Mouse (Mus musculus) forebrain, embryonic 12.5 days (tissue): ENCODE measurements at regions not wholly inside any gene's neighbourhood (a gene's known extent, or its start where the extent isn't known, plus 50 kb on each side); places are given as distances from the start of the nearest gene placed in this dataset.

Source experiments
- ATAC-seq: fragments of 200-750 bp; cut with Nextera tagmentation; 2 replicates; pipeline ENCODE4 v1.8.0; 2017; ENCODE audit warnings: moderate TSS enrichment; ENCODE audit not compliant: low FRiP score
- H3K27ac ChIP-seq: fragments of 300-500 bp; sonication (generic); 2 replicates; pipeline ENCODE4 v1.5.1; 2016; ENCODE audit warnings: mild to moderate bottlenecking
- H3K27me3 ChIP-seq: fragments of 300-500 bp; sonication (generic); 2 replicates; pipeline ENCODE4 v1.6.1; 2016; ENCODE audit warnings: mild to moderate bottlenecking
- H3K36me3 ChIP-seq: fragments of 300-500 bp; sonication (generic); replicated peaks from 2 replicates; pipeline ENCODE4 v1.6.1; 2016; ENCODE audit warnings: mild to moderate bottlenecking
- H3K4me1 ChIP-seq: fragments of 300-500 bp; sonication (generic); 2 replicates; pipeline ENCODE4 v1.6.1; 2016
- H3K4me2 ChIP-seq: fragments of 300-500 bp; sonication (generic); 2 replicates; pipeline ENCODE4 v1.6.1; 2016; ENCODE audit warnings: mild to moderate bottlenecking, moderate library complexity
- H3K4me3 ChIP-seq: fragments of 300-500 bp; sonication (generic); replicated peaks from 2 replicates; pipeline ENCODE4 v1.5.1; 2016; ENCODE audit warnings: mild to moderate bottlenecking
- H3K9ac ChIP-seq: fragments of 300-500 bp; sonication (generic); 2 replicates; pipeline ENCODE4 v1.6.1; 2016; ENCODE audit warnings: mild to moderate bottlenecking
- H3K9me3 ChIP-seq: fragments of 300-500 bp; sonication (generic); 2 replicates; pipeline ENCODE4 v1.6.1; 2016
- WGBS: fragments of 180-500 bp; shearing (Covaris S2); methylation state at CpG from one replicate; pipeline ENCODE4 v1.1.7; 2016; 5-methylcytosine and 5-hydroxymethylcytosine counted together

DNA sequence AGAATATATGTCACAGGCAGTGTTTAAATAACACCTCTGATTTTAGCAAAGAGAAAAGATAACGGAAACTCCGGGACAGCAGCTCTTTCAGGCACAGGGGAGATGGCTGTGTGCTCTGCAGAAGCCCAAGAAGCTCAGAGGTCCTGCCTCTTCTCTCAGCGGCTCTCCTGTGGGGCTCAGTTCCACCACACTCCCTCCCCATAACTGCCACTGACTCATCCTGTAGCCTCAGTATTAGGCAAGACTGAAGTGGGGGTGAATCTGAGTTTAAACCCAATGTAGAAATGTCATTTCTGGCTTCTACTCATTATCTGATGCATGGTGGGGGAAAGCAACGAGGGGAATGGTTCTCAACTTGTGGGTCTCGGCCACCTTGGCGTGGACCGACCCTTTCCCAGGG lies 114.3 kb downstream of the Spata18 start:
- no peak overlapping the region for H3K4me2 ChIP-seq
- no peaks in the 10 kb centered on the region for H3K27me3 ChIP-seq
- H3K9me3 ChIP-seq = no peaks in the 10 kb centered on the region
- no peaks in the 10 kb centered on the region for H3K36me3 ChIP-seq
- no peak overlapping the region for H3K9ac ChIP-seq
- H3K27ac ChIP-seq = no peak overlapping the region
- H3K4me3 ChIP-seq = no peak overlapping the region
- 90% methylated on average over 7 of the region's 7 CpGs for WGBS
- no peak for ATAC-seq
- 0 out of 2 replicates have a peak, but pooled peaks cover 7% of the 10 kb centered on the region for H3K4me1 ChIP-seq

DNA sequence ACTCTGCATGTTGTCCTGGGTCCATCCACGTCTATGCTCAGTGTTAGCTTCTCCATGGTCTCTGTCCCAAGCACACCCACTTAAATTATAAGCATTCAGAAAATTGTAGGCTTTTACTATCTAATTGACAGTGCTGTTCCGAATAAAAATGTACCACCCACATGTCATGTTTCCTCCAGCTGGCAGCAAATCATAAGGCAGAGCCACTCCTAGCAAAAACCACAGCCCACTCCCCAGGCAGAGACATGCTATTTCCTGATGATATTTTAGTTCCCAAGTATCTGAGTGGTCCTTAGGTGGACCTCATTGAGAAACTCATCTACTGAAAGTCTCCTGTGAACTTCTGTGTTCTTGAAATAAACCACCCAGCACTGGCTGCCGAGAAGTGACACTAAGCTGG lies 117.1 kb downstream of the Spata18 start:
- no peaks in the 10 kb centered on the region; the same call in 1 of the 2 replicates for H3K9me3 ChIP-seq
- no peaks in the 10 kb centered on the region for H3K36me3 ChIP-seq
- no peak overlapping the region for H3K4me3 ChIP-seq
- WGBS = 75% methylated on average over 3 of the region's 3 CpGs
- no peaks in the 10 kb centered on the region for H3K27me3 ChIP-seq
- no peak overlapping the region for H3K9ac ChIP-seq
- H3K4me1 ChIP-seq = no peaks in the 10 kb centered on the region
- ATAC-seq = no peak
- H3K4me2 ChIP-seq = no peak overlapping the region
- no peak overlapping the region for H3K27ac ChIP-seq

GRCm38 (mm10) chr5:73775775-73776548 lies 124.8 kb downstream of the Spata18 start:
- H3K36me3 ChIP-seq = no peaks in the 10 kb centered on the region
- no peak overlapping the region for H3K9ac ChIP-seq
- no peak overlapping the region for H3K4me2 ChIP-seq
- 64% methylated on average over 7 of the region's 7 CpGs for WGBS
- no peaks in the 10 kb centered on the region for H3K27me3 ChIP-seq
- no peak overlapping the region for H3K27ac ChIP-seq
- no peak overlapping the region for H3K4me3 ChIP-seq
- no peak for ATAC-seq
- no peaks in the 10 kb centered on the region; the same call in 1 of the 2 replicates for H3K9me3 ChIP-seq
- peaks cover 3% of the 10 kb centered on the region; the same call in 1 of the 2 replicates for H3K4me1 ChIP-seq

DNA sequence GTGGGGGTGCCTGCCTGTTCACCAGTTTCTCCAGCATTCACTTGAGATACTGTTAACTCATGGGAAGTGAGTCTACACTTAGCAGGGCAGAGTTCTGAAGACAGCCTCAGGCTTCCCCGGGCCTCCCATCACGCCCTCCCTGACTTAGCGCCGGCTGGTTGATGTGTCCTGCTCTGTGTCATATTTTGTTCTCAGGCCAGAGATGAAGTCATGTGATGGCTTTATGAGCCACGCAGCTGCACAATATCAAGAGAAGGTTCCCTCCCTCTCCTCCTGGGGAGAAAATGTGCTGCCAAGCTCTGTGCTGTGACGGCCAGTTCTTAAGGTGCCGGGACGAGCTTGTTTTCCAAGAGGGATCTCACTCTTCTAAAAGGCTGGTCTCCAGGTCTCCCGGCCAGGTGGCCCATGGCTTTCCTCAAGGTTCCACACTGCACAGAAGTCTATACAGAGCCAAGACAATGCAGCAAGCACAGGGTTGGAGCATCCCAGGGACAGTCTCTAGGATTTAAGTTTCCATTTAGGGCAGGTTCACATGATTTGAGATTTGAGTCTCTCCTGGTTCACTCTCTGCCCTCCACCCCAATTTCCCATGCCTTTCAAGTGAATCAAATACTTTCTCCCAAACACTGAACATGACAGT lies 126.2 kb downstream of the Spata18 start:
- Histone ChIP-seq H3K9me3 (no peaks in the 10 kb centered on the region; the same call in 1 of the 2 replicates), H3K4me2 (no peak overlapping the region), H3K27ac (no peak overlapping the region), H3K9ac (no peak overlapping the region), H3K36me3 (no peaks in the 10 kb centered on the region), H3K4me3 (no peak overlapping the region), H3K27me3 (no peaks in the 10 kb centered on the region), H3K4me1 (peaks cover 3% of the 10 kb centered on the region; the same call in 1 of the 2 replicates)
- WGBS = 93% methylated on average over 9 of the region's 9 CpGs
- no peak for ATAC-seq

DNA sequence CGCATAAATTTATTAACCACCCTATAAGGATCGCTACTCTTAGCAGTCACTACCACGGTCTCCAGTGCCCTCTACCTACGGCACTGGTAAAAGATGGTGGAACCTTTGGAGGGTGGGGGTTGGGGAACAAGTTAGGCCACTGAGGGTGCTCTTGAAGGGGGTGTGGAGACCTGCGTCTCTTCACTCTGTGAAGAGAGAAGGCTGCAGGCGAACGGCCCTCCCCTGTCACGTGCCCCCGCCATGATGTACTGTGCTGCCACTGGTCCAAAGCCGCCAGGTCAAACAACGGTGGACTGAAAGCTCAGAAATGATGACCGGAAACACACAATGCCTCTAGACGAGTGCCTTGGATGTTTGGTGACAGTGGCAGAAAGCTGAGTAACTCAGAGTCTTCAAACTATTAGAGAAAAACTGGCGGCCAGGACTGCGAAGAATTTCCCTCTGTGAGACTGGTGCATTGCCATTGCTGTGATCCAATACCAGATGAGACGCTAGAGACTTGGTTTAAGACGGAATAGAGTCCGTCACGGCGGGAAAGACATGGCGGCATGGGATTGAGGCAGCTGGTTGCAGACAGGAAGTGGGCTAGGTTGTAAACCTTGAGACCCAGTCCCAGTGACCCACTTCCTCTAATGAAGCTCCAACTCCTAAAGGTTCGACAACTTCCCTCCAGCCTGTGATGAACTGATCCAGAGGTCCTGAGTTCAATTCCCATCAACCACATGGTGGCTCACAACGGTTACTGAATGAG lies 130.2 kb downstream of the Spata18 start:
- no peak overlapping the region for H3K27ac ChIP-seq
- WGBS = 94% methylated on average over 23 of the region's 23 CpGs
- ATAC-seq = no peak

DNA sequence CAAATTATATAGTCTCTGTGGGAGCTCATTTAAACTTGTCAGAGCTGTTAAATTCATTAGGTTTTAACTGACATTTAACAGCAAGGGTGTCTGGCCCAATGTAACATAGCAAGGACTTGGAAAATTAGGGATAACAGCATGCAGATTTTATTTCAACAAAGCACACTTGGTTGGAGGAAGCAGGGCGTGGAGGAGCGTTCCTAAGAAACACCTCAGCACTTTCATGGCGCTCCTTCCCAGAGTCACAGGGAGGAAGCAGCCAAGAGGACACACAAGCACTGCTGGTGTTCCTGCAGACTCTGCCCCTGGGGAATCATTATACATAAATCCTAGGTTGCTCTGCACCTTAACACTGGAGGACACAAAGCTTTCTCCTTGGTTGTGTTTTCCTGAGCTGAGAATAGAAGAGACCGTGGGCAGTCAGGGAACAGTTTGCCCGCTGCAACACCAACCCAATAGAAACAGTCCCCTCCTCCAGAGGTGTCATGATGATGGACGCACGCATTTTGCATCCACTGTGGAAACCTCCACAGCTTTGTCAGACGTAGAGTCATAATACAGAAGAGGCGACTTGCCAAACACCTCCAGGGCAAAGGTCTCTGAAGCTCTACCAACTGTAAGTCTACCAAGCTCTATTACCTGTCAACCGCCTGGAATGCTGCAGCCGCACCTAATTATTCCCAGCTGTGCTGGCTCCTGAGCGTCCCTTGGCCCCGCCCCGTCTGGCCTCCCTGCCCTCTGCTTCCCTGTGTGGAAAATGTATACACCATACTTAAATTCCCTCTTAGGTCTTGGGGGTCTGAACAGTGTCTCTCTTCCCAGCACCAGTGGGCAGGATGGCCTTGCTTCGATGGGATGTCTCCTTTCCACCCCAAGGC lies 131.3 kb downstream of the Spata18 start:
- Histone ChIP-seq H3K27ac (no peak overlapping the region), H3K4me3 (no peak overlapping the region), H3K36me3 (no peaks in the 10 kb centered on the region), H3K9ac (no peak overlapping the region), H3K9me3 (no peaks in the 10 kb centered on the region), H3K4me1 (no peaks in the 10 kb centered on the region), H3K4me2 (no peak overlapping the region), H3K27me3 (no peaks in the 10 kb centered on the region)
- ATAC-seq = no peak
- WGBS = 75% methylated on average over 15 of the region's 15 CpGs

More for the DNA sequence above, 130.2 kb downstream of the Spata18 start:
- Histone ChIP-seq H3K4me2 (no peak overlapping the region), H3K4me1 (no peaks in the 10 kb centered on the region), H3K4me3 (no peak overlapping the region), H3K36me3 (no peaks in the 10 kb centered on the region), H3K9ac (no peak overlapping the region), H3K9me3 (no peaks in the 10 kb centered on the region), H3K27me3 (no peaks in the 10 kb centered on the region)

- Histone ChIP-seq H3K4me3 (no peak overlapping the region), H3K27ac (no peak overlapping the region), H3K27me3 (no peaks in the 10 kb centered on the region), H3K4me2 (no peak overlapping the region), H3K9me3 (no peaks in the 10 kb centered on the region), H3K4me1 (no peaks in the 10 kb centered on the region), H3K36me3 (no peaks in the 10 kb centered on the region), H3K9ac (no peak overlapping the region)
- WGBS = 75% methylated on average over 5 of the region's 5 CpGs
- ATAC-seq = no peak
These were observed 136.1 kb downstream of the Spata18 start for GRCm38 (mm10) chr5:73787275-73787674.

- Histone ChIP-seq H3K9ac (no peak overlapping the region), H3K9me3 (no peaks in the 10 kb centered on the region), H3K27me3 (no peaks in the 10 kb centered on the region), H3K4me2 (no peak overlapping the region), H3K27ac (no peak overlapping the region), H3K4me3 (no peak overlapping the region), H3K36me3 (no peaks in the 10 kb centered on the region), H3K4me1 (no peaks in the 10 kb centered on the region)
- WGBS = 79% methylated on average over 3 of the region's 3 CpGs
- ATAC-seq = no peak
These were observed 141.0 kb downstream of the Spata18 start for GRCm38 (mm10) chr5:73792216-73792615.

DNA sequence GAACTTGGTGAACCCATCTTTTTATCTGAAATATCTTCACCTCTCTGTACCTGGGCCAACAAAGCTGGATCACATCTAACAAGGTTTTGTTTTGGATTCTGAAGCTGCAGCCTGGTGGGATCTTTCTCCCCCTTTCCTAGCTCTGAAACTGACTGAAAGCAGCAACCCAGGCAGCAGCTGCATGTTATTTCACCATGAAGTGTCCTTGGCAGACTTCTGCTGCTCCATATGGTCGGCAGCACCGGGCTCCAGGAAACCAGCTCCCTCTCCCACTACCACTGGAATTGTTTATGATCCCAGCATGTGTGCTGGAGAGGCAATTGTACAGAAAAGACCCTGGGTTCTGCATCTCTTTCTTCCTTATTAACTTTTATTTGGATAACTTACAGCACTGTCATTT lies 145.0 kb downstream of the Spata18 start:
- Histone ChIP-seq H3K27ac (no peak overlapping the region), H3K4me2 (no peak overlapping the region), H3K9me3 (no peaks in the 10 kb centered on the region), H3K9ac (no peak overlapping the region), H3K36me3 (no peaks in the 10 kb centered on the region), H3K4me3 (no peak overlapping the region), H3K4me1 (no peaks in the 10 kb centered on the region), H3K27me3 (no peaks in the 10 kb centered on the region)
- no peak for ATAC-seq
- WGBS = 74% methylated on average over 2 of the region's 2 CpGs

DNA sequence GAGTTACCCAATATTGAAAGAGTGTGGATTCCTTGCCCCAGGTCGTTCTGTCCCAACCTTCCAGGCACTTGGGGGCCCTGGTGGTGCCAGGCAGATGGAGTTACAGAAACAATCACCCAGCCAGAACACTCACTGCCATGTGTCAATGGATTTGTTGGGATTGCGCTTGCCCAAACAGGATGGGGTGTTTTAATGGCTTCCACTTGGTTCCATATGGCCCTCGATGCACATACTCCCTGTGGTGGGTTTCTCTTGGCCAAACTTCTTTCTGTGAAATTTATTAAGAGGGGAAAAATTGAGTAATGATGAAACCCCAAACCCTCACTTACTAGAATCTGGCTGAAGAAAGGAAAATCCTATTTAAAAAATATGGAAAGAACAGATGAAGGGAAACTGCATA lies 146.8 kb downstream of the Spata18 start:
- Histone ChIP-seq H3K4me1 (no peaks in the 10 kb centered on the region), H3K27ac (no peak overlapping the region), H3K9me3 (no peaks in the 10 kb centered on the region), H3K27me3 (no peaks in the 10 kb centered on the region), H3K36me3 (no peaks in the 10 kb centered on the region), H3K4me2 (no peak overlapping the region), H3K4me3 (no peak overlapping the region), H3K9ac (no peak overlapping the region)
- 78% methylated on average over 3 of the region's 3 CpGs for WGBS
- ATAC-seq = no peak

- Histone ChIP-seq H3K9ac (no peak overlapping the region), H3K4me3 (no peak overlapping the region), H3K4me1 (no peaks in the 10 kb centered on the region), H3K36me3 (no peaks in the 10 kb centered on the region), H3K4me2 (no peak overlapping the region), H3K27ac (no peak overlapping the region), H3K27me3 (no peaks in the 10 kb centered on the region), H3K9me3 (no peaks in the 10 kb centered on the region)
- 78% methylated on average over 1 of the region's 1 CpGs for WGBS
- no peak for ATAC-seq
These were observed 152.3 kb downstream of the Spata18 start for GRCm38 (mm10) chr5:73803431-73803830.
